8 mouse cellular contexts compared by ENCODE assay signal in genomic region chr13:49147858-49148226, GRCm38 (mm10). TPM values are rescaled to one million over a fixed set of nuclear protein-coding genes. Genes with fewer than 3 reads are reported as not detected.
DNase-seq lines count a peak whose midpoint lies in the region; ATAC-seq and TF ChIP-seq lines count a peak whose summit lies in the region.

Gene Wnk2, minus strand, starts transcription at chr13:49148014.

- H3K4me1 ChIP-seq in hindbrain, embryonic 13.5 days (replicated peaks) = peaks cover 40% of the 10 kb centered on the region
- peaks cover 3% of the 10 kb centered on the region; the same call in 1 of the 2 replicates for H3K4me1 ChIP-seq in lung, postnatal 0 days (ENCODE audit: insufficient read depth, low read depth, low read length)

- H3K36me3 ChIP-seq in hindbrain, embryonic 13.5 days = no peaks in the 10 kb centered on the region
- no peaks in the 10 kb centered on the region for H3K36me3 ChIP-seq in lung, postnatal 0 days (ENCODE audit: insufficient read depth, low read length)

- peak; percentile 39 for DNase-seq in T-cell, adult 2 months (ENCODE audit: low spot score)
- peak; percentile 92 for DNase-seq in cerebellum, adult 9-11 months
- DNase-seq in frontal cortex, postnatal 25 days (ENCODE audit: low spot score in 2 of 2) = peak; percentile 66 to 68
- peak in 1 of 2 experiments; percentile 74 for DNase-seq in layer of hippocampus, postnatal 25 days (ENCODE audit: extremely low spot score in 1 of 2, low spot score in 1 of 2)
- DNase-seq in lung, postnatal 0 days (ENCODE audit: low spot score) = peak; percentile 68
- DNase-seq in right cerebral cortex, adult 2 months (ENCODE audit: low spot score in 2 of 2) = peak; percentile 78 to 80
- DNase-seq in urinary bladder, postnatal 14 days (ENCODE audit: low spot score) = peak; percentile 69

- peaks cover 27% of the 10 kb centered on the region for H3K27me3 ChIP-seq in hindbrain, embryonic 13.5 days
- peaks cover 33% of the 10 kb centered on the region for H3K27me3 ChIP-seq in lung, postnatal 0 days (replicated peaks; ENCODE audit: insufficient read depth, low read length)

- H3K27ac ChIP-seq in hindbrain, embryonic 13.5 days = peak within 1 kb of the TSS; percentile 92
- no peak within 1 kb of the TSS for H3K27ac ChIP-seq in lung, postnatal 0 days (ENCODE audit: low read length)

- under 1% methylated on average over 32 of the region's 43 CpGs for WGBS in hindbrain, embryonic 13.5 days
- WGBS in lung, postnatal 0 days = 2% methylated on average over 20 of the region's 43 CpGs

- TF ChIP-seq EP300 in lung, postnatal 0 days (IDR thresholded peaks at IDR 0.05) = no peak

- H3K9me3 ChIP-seq in hindbrain, embryonic 13.5 days = no peaks in the 10 kb centered on the region
- no peaks in the 10 kb centered on the region for H3K9me3 ChIP-seq in lung, postnatal 0 days (ENCODE audit: low read length)

- peak within 1 kb of the TSS; percentile 82 for H3K4me2 ChIP-seq in hindbrain, embryonic 13.5 days
- H3K4me2 ChIP-seq in lung, postnatal 0 days (replicated peaks; ENCODE audit: low read depth, low read length) = peak within 1 kb of the TSS; percentile 91

- peak within 1 kb of the TSS; percentile 92 for H3K9ac ChIP-seq in hindbrain, embryonic 13.5 days
- H3K9ac ChIP-seq in lung, postnatal 0 days (replicated peaks; ENCODE audit: low read depth) = no peak within 1 kb of the TSS

- H3K4me3 ChIP-seq in hindbrain, embryonic 13.5 days = peak within 1 kb of the TSS; percentile 94
- peak within 1 kb of the TSS; percentile 54 for H3K4me3 ChIP-seq in lung, postnatal 0 days (ENCODE audit: low read depth, low read length)

- TF ChIP-seq CTCF in lung, postnatal 0 days (IDR thresholded peaks at IDR 0.05) = no peak

- ATAC-seq in hindbrain, embryonic 13.5 days (ENCODE audit: low FRiP score) = peak; percentile 82
- ATAC-seq in lung, postnatal 0 days = peak; percentile 85

RNA-seq across cellular contexts. Expression of gene Wnk2, which starts in this region (rescaled TPM):
- 20.3 and 20.7 TPM in 2 replicates for polyA plus RNA-seq in hindbrain, embryonic 13.5 days (2015; fragmentation: Nextera tagmentation; extraction: Ambion mirVana)
- 10 to 100 TPM; 88.2 to 98.9 TPM for total RNA-seq in layer of hippocampus, postnatal 25 days (2021)
- 0.36 and 0.39 TPM in 2 replicates for polyA plus RNA-seq in lung, postnatal 0 days (2015; fragmentation: Nextera tagmentation; extraction: Ambion mirVana)

Comparison
In these comparisons a context has a peak if more than half of its experiments do, and no peak if none do; other contexts are left out.
1. RNA of gene Wnk2 (polyA plus RNA-seq): 20.3 to 20.7 TPM in hindbrain, embryonic 13.5 days; 0.36 to 0.39 TPM in lung, postnatal 0 days; every median in the first group is over 10 times any median in the second.
2. Peak in DNase-seq, ATAC-seq, H3K4me3 ChIP-seq and H3K4me2 ChIP-seq in lung, postnatal 0 days; RNA of the gene not detected or under 1 TPM.